Mouse (Mus musculus): Measurements from ENCODE around the gene Bod1.

GRCm38 (mm10) chr11:31646571-31646970, 25.1 kb downstream of the Bod1 start:
- TF ChIP-seq CTCF (IDR thresholded peaks at IDR 0.05; ENCODE audit: low read depth, low read length): no peak
- TF ChIP-seq GATA1 (IDR thresholded peaks at IDR 0.05; ENCODE audit: borderline replicate concordance, low read length): no peak
- no peak for TF ChIP-seq TAL1 (conservative IDR thresholded peaks at IDR 0.05; ENCODE audit: low read depth, low read length)
- no peak for TF ChIP-seq GATA2 (IDR thresholded peaks at IDR 0.05; ENCODE audit: borderline replicate concordance, low read depth, low read length)
- TF ChIP-seq POLR2AphosphoS5 (IDR thresholded peaks at IDR 0.05; ENCODE audit: insufficient replicate concordance, low read depth, low read length): no peak
